Mouse (Mus musculus) layer of hippocampus, adult 2 months (tissue): ENCODE measurements around the gene Atp5h. TPM values are rescaled to one million over a fixed set of nuclear protein-coding genes. Genes with fewer than 3 reads are reported as not detected.

Source experiments
- DNase-seq, 2 experiments: peaks; one replicate each; pipeline ENCODE4 v3.0.0; 2022; ENCODE audit warnings: low spot score in 2 of 2
- H3K27ac ChIP-seq: fragments of 200-600 bp; 2 replicates; pipeline ENCODE4 v1.8.1; 2022
- H3K4me3 ChIP-seq: fragments of 200-600 bp; 2 replicates; pipeline ENCODE4 v1.8.1; 2022; ENCODE audit warnings: mild to moderate bottlenecking
- CTCF ChIP-seq: fragments of 200-600 bp; conservative IDR thresholded peaks from 2 replicates; pipeline ENCODE4 v1.8.1; 2022; ENCODE audit warnings: antibody characterized with exemption, mild to moderate bottlenecking, moderate library complexity
- total RNA-seq, 2 experiments: library from RNA; stranded (reverse); gene quantifications; 2 replicates each; pipeline ENCODE4 v1.2.3; 2021

Gene Atp5h
- total RNA-seq, 2 experiments from 2014 or later = 467 to 494 TPM

GRCm38 (mm10) chr11:115430561-115430960 lies 10.8 kb upstream of the Atp5h start:
- H3K4me3 ChIP-seq = no peak overlapping the region
- no peak for DNase-seq
- H3K27ac ChIP-seq = no peak overlapping the region
- TF ChIP-seq CTCF = no peak

DNA sequence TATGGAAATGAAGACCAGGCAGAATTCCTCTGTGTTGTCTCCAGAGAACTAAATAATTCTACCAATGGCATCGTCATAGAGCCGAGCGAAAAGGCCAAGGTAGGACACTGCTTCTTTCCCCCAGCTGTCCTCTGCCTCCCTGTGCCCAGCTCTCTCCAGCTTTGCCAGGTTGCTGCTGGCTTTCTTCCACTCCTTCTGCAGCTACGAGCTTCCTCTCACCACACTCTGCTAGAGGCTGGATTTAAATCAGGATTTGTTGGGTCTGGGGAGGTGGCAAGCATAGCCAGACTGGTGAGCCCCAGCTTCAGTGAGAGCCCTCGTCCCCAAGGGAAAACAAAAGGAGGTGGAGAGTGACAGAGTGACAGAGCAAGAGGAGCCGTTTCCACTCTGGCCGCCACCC lies 9.5 kb upstream of the Atp5h start:
- TF ChIP-seq CTCF = no peak
- Histone ChIP-seq H3K27ac (peak overlapping the region; percentile 89; the same call in 1 of the 2 replicates), H3K4me3 (no peak overlapping the region)
- no peak for DNase-seq

GRCm38 (mm10) chr11:115427482-115428331 lies 7.9 kb upstream of the Atp5h start:
- TF ChIP-seq CTCF = peak; percentile 88
- peak; percentile 78 to 84 for DNase-seq
- Histone ChIP-seq H3K27ac (peak overlapping the region; percentile 89), H3K4me3 (peak overlapping the region; percentile 2; the same call in 1 of the 2 replicates)

DNA sequence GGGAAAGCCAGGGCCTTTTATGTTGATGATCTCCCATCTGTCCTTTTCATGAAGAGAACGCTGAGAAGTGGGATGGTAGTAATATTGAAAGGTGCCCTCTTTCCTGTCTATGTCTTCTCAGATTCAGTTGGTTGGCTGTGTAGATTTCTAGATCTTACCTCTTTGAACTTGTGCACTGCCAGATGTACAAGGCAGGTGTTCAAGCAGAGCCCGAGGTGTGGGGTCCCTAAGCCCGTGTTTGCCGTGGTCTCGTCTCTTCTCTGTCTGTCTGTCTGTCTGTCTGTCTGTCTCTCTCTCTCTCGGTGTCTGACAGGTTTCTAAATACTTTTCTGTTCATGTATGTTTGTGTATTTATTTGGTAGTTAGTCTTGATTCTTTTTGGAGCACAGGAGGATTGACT lies 5.9 kb upstream of the Atp5h start:
- no peak for TF ChIP-seq CTCF
- peak overlapping the region; percentile 74; the same call in 1 of the 2 replicates for H3K27ac ChIP-seq
- no peak for DNase-seq
- no peak overlapping the region for H3K4me3 ChIP-seq

GRCm38 (mm10) chr11:115424666-115425065 lies 4.9 kb upstream of the Atp5h start:
- Histone ChIP-seq H3K27ac (peak overlapping the region; percentile 74; the same call in 1 of the 2 replicates), H3K4me3 (no peak overlapping the region)
- TF ChIP-seq CTCF = no peak
- no peak for DNase-seq

DNA sequence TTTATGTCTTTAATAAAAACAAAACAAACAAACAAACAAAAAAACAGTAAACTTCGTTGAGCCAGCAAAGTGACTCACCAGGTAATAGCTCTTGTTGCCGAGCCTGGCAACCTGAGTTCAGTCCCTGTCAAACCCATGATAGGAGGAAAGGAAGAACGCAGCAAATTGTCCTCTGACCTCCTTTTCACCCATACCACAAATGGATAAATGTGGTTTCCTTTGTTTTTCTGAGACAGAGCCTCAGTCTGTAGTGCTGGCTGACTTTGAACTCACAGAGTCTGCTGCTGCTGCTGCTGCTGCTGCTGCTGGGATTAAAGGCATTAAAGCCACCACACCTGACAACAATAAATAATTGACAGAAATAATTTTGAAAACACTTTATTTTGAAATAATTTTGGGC lies 3.3 kb upstream of the Atp5h start:
- TF ChIP-seq CTCF = no peak
- DNase-seq = no peak

DNA sequence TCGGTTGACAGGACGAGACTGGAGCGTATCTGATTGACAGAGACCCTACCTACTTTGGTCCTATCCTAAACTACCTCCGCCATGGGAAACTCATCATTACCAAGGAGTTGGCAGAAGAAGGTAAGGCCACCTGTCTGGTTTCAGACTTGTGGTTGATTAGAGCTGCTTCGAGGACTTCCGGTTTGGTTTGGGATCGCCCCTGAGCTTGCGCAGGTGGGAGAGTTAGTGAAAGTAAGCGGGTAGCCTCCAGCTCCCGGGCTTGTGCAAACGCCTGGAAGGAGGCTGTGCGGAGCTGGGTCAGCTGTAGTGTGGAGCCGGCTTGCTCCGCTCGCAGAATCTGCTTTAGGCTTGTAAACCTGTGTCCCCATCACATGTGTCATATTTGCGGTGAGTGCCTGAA lies 2.2 kb upstream of the Atp5h start:
- Histone ChIP-seq H3K27ac (no peak overlapping the region), H3K4me3 (no peak overlapping the region)
- TF ChIP-seq CTCF = no peak

More for the DNA sequence above, 3.3 kb upstream of the Atp5h start:
- Histone ChIP-seq H3K27ac (no peak overlapping the region), H3K4me3 (no peak overlapping the region)

DNA sequence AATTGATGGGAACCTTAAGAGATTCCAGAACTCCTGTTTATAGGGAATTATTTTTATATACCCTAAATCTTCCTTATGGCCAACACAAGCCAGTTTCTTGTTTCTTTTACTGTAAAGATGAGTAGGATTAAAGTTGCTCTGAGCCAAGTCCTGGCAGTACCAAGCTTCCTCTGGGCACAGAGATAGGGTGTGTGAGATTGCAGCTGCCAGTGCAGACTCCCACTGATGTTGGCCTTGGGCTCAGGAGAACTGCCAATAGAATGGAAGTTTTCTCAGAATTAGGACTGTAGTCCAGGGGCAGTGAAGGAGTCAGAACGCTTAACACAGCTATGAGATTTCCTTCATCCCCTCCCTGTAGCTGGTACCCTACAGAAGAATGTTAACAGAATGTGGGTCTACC lies 1.6 kb upstream of the Atp5h start:
- H3K4me3 ChIP-seq = peak overlapping the region; percentile 78; the same call in 1 of the 2 replicates
- DNase-seq = no peak
- peak overlapping the region; percentile 89 for H3K27ac ChIP-seq
- no peak for TF ChIP-seq CTCF

More for the DNA sequence above, 2.2 kb upstream of the Atp5h start:
- no peak for DNase-seq

GRCm38 (mm10) chr11:115420336-115421190 lies 801 bp upstream of the Atp5h start:
- TF ChIP-seq CTCF = peak; percentile 35; the same call in 1 of the 2 replicates
- H3K27ac ChIP-seq = peak overlapping the region; percentile 89
- H3K4me3 ChIP-seq = peak overlapping the region; percentile 78
- DNase-seq = peak in 1 of 2 experiments; percentile 46

GRCm38 (mm10) chr11:115409556-115409955 lies 10.2 kb downstream of the Atp5h start:
- no peak for DNase-seq
- TF ChIP-seq CTCF = no peak
- H3K4me3 ChIP-seq = no peak overlapping the region
- peak overlapping the region; percentile 98 for H3K27ac ChIP-seq

DNA sequence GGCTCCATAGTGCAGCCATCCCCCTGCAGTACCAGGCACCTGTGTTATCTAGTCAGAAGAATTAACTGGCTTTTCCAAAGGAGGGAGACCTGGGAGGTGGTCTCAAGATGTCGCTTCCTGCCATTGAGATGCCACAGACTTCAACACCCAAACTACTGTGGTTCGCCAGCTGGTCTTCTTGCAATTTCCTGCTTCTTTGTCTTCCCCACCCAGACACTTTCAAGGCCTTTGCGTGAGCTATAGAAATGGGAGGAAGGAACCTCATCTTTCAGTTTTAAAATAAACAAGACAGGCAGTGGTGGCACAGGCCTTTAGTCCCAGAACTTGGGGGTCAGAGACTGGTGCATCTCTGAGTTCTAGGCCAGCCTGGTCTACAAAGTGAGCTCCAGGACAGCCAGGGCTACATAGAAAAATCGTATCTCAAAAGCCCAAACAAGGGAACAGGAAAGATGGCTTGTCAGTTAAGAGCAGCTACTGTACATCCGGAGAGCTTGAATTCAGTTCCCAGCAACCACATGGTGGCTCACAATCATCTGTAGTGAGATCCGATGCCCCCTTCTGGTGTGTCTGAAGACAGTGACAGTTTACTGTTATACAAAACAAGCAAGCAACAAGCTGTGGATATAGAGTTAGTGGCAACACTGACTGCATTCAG lies 11.4 kb downstream of the Atp5h start:
- H3K27ac ChIP-seq = peak overlapping the region; percentile 98

DNA sequence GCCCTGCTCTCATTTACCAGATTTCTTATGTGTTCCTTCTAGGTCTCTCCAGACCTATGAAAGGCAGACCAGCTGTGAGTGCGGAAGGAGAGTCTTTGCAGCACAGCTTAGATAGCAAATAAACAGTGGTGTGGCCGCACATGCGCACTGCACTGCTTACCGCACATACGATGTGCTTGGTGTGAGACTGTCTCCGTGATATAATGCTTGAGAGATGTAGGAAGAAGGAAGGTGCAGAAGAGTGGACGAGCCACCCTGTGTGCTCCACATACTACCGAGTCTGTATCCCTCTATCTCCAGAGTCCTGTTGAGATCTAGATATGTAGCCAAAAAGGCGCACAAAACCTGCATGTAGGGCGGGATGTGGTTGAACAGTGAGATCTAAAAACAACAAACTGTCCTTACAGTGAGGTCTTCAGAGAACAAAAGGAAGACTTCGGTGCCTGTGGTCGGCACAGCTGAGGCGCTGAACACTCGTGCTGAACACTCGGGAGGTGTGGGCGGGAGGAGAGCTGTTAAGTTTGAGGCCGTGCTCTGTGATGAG lies 12.8 kb downstream of the Atp5h start:
- Histone ChIP-seq H3K27ac (peak overlapping the region; percentile 61; the same call in 1 of the 2 replicates), H3K4me3 (no peak overlapping the region)
- DNase-seq = no peak
- no peak for TF ChIP-seq CTCF

More for the DNA sequence above, 11.4 kb downstream of the Atp5h start:
- H3K4me3 ChIP-seq = no peak overlapping the region
- peak; percentile 26; the same call in 1 of the 2 replicates for TF ChIP-seq CTCF
- no peak for DNase-seq

- no peak overlapping the region for H3K4me3 ChIP-seq
- no peak for DNase-seq
- no peak overlapping the region for H3K27ac ChIP-seq
- no peak for TF ChIP-seq CTCF
These were observed 14.0 kb downstream of the Atp5h start for GRCm38 (mm10) chr11:115405723-115406122.
